Mouse (Mus musculus) hindbrain, embryonic 12.5 days (tissue): ENCODE measurements around the gene Myadml2. TPM values are rescaled to one million over a fixed set of nuclear protein-coding genes. Genes with fewer than 3 reads are reported as not detected.

Experiments used
- ATAC-seq: fragments of 200-750 bp; cut with Nextera tagmentation; 2 replicates; pipeline ENCODE4 v1.8.0; 2017; ENCODE audit warnings: moderate TSS enrichment; ENCODE audit not compliant: low FRiP score
- H3K27ac ChIP-seq: fragments of 300-500 bp; sonication (generic); 2 replicates; pipeline ENCODE4 v1.5.1; 2016; ENCODE audit warnings: mild to moderate bottlenecking
- H3K27me3 ChIP-seq: fragments of 300-500 bp; sonication (generic); 2 replicates; pipeline ENCODE4 v1.6.1; 2016; ENCODE audit warnings: mild to moderate bottlenecking
- H3K36me3 ChIP-seq: fragments of 300-500 bp; sonication (generic); 2 replicates; pipeline ENCODE4 v1.6.1; 2016; ENCODE audit warnings: mild to moderate bottlenecking
- H3K4me1 ChIP-seq: fragments of 300-500 bp; sonication (generic); 2 replicates; pipeline ENCODE4 v1.6.1; 2016
- H3K4me2 ChIP-seq: fragments of 300-500 bp; sonication (generic); replicated peaks from 2 replicates; pipeline ENCODE4 v1.6.1; 2016; ENCODE audit warnings: mild to moderate bottlenecking
- H3K4me3 ChIP-seq: fragments of 300-500 bp; sonication (generic); 2 replicates; pipeline ENCODE4 v1.5.1; 2016; ENCODE audit warnings: mild to moderate bottlenecking
- H3K9ac ChIP-seq: fragments of 300-500 bp; sonication (generic); 2 replicates; pipeline ENCODE4 v1.6.1; 2016; ENCODE audit warnings: mild to moderate bottlenecking, moderate library complexity
- H3K9me3 ChIP-seq: fragments of 300-500 bp; sonication (generic); replicated peaks from 2 replicates; pipeline ENCODE4 v1.6.1; 2016; ENCODE audit warnings: mild to moderate bottlenecking
- WGBS: fragments of 180-500 bp; shearing (Covaris S2); methylation state at CpG from one replicate; pipeline ENCODE4 v1.1.7; 2016; 5-methylcytosine and 5-hydroxymethylcytosine counted together
- polyA plus RNA-seq: library from polyadenylated mRNA; unstranded; fragments of >200 nt; fragmentation: Nextera tagmentation; extraction: Ambion mirVana; gene quantifications from 2 replicates; pipeline ENCODE4 v1.2.1, GENCODE M21; 2016

Myadml2 gene
- polyA plus RNA-seq, 1 experiment from 2014 or later, result 0.39 TPM

DNA sequence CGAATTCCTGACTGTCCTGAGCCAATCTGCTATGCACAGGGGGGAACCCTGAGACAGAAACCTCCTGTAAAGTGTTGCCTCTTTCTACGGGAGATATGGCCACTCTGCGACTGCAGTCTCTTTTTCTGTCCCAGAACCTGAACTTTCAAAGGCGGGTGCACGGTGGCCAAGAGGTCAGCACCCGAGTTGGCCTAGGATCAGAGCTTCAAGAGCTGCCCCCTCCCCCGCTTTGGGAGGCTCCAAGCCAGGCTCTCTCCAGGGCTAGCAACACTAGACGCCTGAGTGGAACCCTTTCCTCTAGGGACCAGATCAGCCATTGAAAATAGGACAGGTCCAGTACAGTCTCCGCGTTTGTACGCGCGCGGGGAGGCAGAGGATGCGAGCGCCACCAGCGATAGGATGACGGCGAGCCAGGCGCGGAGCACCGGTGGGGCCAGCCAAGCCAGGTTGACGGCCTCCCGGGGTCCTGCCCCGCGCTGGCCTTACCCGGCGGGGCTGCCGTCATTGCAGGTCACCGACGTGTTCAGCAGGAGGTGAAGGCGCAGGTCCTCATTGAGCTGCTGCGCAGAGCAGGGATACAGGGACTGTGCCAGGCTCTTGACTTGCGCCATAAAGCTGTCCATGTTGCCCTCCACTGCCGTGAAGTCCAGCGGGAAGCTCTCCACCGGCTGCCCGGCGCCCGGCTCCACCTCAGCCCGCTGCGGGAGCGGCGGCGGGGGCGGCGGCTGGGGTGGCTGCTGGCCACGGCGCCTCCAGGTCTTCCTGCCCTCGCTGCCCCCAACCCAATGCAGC, 11.7 kb upstream of the Myadml2 start:
- Histone ChIP-seq H3K4me3 (peak overlapping the region; percentile 39), H3K4me2 (peak overlapping the region; percentile 59), H3K36me3 (no peaks in the 10 kb centered on the region), H3K9ac (peak overlapping the region; percentile 58; the same call in 1 of the 2 replicates), H3K4me1 (peaks cover 23% of the 10 kb centered on the region), H3K27me3 (peaks cover 89% of the 10 kb centered on the region), H3K9me3 (no peaks in the 10 kb centered on the region), H3K27ac (no peak overlapping the region)
- WGBS, result 2% methylated on average over 50 of the region's 50 CpGs
- no peak for ATAC-seq

DNA sequence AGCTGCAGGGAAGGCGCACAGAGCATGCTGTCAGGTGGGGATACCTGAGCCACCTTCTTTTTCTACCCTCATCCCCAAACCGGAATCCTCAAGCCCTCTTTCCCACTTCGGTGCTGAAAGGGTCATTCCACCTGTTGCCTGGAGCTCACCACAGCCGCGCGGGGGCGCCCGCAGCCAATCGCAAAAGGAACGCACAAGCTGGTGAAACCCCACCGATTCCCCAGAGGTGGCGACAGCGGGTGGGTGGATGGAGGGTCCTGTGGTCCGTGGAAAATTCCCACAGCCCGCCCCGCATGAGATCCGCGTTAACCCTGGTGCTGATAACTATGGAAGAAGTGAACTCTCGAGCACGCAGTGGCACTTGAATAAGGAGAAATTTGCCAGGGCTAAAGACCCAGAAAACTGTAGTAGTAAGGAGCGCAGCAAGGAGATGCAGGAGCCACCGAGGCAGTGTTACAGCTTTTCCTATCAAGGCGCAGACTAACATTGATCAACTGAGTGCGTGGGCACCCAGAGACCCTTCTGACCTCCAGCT, 11.0 kb upstream of the Myadml2 start:
- Histone ChIP-seq H3K27me3 (peaks cover 94% of the 10 kb centered on the region), H3K9ac (no peak overlapping the region), H3K4me3 (peak overlapping the region; percentile 4; the same call in 1 of the 2 replicates), H3K27ac (no peak overlapping the region), H3K4me2 (0 out of 2 replicates have a peak overlapping the region, but pooled peaks have one; percentile 8), H3K4me1 (peaks cover 23% of the 10 kb centered on the region), H3K36me3 (no peaks in the 10 kb centered on the region), H3K9me3 (no peaks in the 10 kb centered on the region)
- ATAC-seq, result no peak
- WGBS, result 4% methylated on average over 24 of the region's 24 CpGs

- Histone ChIP-seq H3K9me3 (no peaks in the 10 kb centered on the region), H3K4me1 (peaks cover 23% of the 10 kb centered on the region), H3K36me3 (no peaks in the 10 kb centered on the region), H3K9ac (no peak overlapping the region), H3K4me2 (no peak overlapping the region), H3K27me3 (peaks cover 80% of the 10 kb centered on the region), H3K27ac (no peak overlapping the region), H3K4me3 (no peak overlapping the region)
- WGBS, result 93% methylated on average over 4 of the region's 4 CpGs
- ATAC-seq, result no peak
Observed at GRCm38 (mm10) chr11:120657301-120657700, 9.3 kb upstream of the Myadml2 start.

DNA sequence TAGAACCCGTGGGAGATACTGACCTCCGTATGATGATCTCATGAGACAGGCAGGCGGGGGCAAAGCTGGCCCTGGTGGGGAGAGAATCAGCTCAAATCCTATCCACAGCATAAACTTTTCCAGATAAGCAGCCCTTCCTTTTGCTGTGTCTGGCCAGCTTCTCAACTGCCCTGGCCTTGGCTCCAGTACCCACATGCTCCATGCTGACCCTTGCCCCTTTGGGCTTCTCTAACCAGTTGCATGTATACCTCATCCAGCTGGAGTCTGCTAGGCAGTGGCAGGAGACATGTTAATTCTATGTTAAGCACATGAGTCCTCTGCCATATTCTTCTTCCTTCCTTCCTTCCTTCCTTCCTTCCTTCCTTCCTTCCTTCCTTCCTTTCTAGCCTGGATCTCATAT, 6.8 kb upstream of the Myadml2 start:
- no peak for ATAC-seq
- H3K4me3 ChIP-seq, result no peak overlapping the region
- H3K4me2 ChIP-seq, result no peak overlapping the region
- no peak overlapping the region for H3K9ac ChIP-seq
- peaks cover 54% of the 10 kb centered on the region for H3K27me3 ChIP-seq
- H3K36me3 ChIP-seq, result no peaks in the 10 kb centered on the region
- H3K4me1 ChIP-seq, result peaks cover 8% of the 10 kb centered on the region
- H3K9me3 ChIP-seq, result no peaks in the 10 kb centered on the region
- no peak overlapping the region for H3K27ac ChIP-seq
- 84% methylated on average over 3 of the region's 3 CpGs for WGBS

DNA sequence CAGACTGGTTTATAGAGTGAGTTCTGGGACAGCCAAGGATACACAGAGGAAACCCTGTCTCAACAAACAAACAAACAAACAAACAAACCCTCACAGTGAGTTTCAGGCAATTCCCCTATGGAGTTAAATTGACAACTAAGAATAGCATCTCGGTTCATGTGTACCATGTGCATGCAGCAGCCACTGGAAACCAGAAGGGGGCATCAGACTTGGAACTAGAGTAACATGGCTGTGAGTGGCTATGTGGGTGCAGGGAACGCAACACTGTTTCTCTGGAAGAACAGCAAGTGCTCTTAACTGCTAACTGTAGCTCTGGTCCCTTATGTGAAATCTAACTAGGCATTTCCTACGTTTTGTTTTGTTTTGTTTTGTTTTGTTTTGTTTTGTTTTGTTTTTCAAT, 3.9 kb upstream of the Myadml2 start:
- no peak overlapping the region for H3K9ac ChIP-seq
- no peak for ATAC-seq
- peaks cover 39% of the 10 kb centered on the region for H3K27me3 ChIP-seq
- no peak overlapping the region for H3K27ac ChIP-seq
- H3K9me3 ChIP-seq, result no peaks in the 10 kb centered on the region
- no peak overlapping the region for H3K4me2 ChIP-seq
- no peaks in the 10 kb centered on the region for H3K36me3 ChIP-seq
- 77% methylated on average over 3 of the region's 3 CpGs for WGBS
- no peak overlapping the region for H3K4me3 ChIP-seq
- H3K4me1 ChIP-seq, result peaks cover 8% of the 10 kb centered on the region

- H3K4me3 ChIP-seq, result no peak overlapping the region
- H3K9me3 ChIP-seq, result no peaks in the 10 kb centered on the region
- H3K4me1 ChIP-seq, result peaks cover 23% of the 10 kb centered on the region
- peak overlapping the region; percentile 50; the same call in 1 of the 2 replicates for H3K9ac ChIP-seq
- H3K27ac ChIP-seq, result no peak overlapping the region
- no peaks in the 10 kb centered on the region for H3K36me3 ChIP-seq
- H3K27me3 ChIP-seq, result peaks cover 17% of the 10 kb centered on the region
- ATAC-seq, result no peak
- peak overlapping the region; percentile 48; the same call in 1 of the 2 replicates for H3K4me2 ChIP-seq
- WGBS, result 79% methylated on average over 35 of the region's 35 CpGs
Observed at GRCm38 (mm10) chr11:120647047-120647830, 719 bp downstream of the Myadml2 start.

- no peaks in the 10 kb centered on the region for H3K9me3 ChIP-seq
- no peak within 1 kb of the TSS; the same call in 1 of the 2 replicates for H3K27ac ChIP-seq
Observed at GRCm38 (mm10) chr11:120643601-120643987, 4.4 kb downstream of the Myadml2 start, which contains the start of gene Pycr1. TSS of gene Pycr1 (minus strand) at chr11:120643769.

GRCm38 (mm10) chr11:120642939-120643600, 4.9 kb downstream of the Myadml2 start:
- 2% methylated on average over 18 of the region's 18 CpGs for WGBS
- peak; percentile 61 for ATAC-seq
- Histone ChIP-seq H3K27ac (no peak overlapping the region; the same call in 1 of the 2 replicates), H3K27me3 (peaks cover 23% of the 10 kb centered on the region), H3K9ac (peak overlapping the region; percentile 74), H3K4me3 (peak overlapping the region; percentile 49), H3K4me2 (peak overlapping the region; percentile 86), H3K9me3 (no peaks in the 10 kb centered on the region), H3K4me1 (peaks cover 20% of the 10 kb centered on the region), H3K36me3 (no peaks in the 10 kb centered on the region)

More at GRCm38 (mm10) chr11:120643601-120643987, 4.4 kb downstream of the Myadml2 start, which contains the start of gene Pycr1:
- peak within 1 kb of the TSS; percentile 49 for H3K4me3 ChIP-seq
- peak within 1 kb of the TSS; percentile 74 for H3K9ac ChIP-seq
- peaks cover 23% of the 10 kb centered on the region for H3K4me1 ChIP-seq
- H3K4me2 ChIP-seq, result peak within 1 kb of the TSS; percentile 86
- H3K36me3 ChIP-seq, result no peaks in the 10 kb centered on the region
- H3K27me3 ChIP-seq, result peaks cover 25% of the 10 kb centered on the region
- peak; percentile 99 for ATAC-seq
- 0% methylated on average over 15 of the region's 15 CpGs for WGBS

GRCm38 (mm10) chr11:120641869-120642268, 6.1 kb downstream of the Myadml2 start:
- no peak overlapping the region for H3K4me2 ChIP-seq
- no peak overlapping the region for H3K4me3 ChIP-seq
- H3K36me3 ChIP-seq, result no peaks in the 10 kb centered on the region
- WGBS, result 82% methylated on average over 8 of the region's 8 CpGs
- no peak overlapping the region for H3K27ac ChIP-seq
- peaks cover 15% of the 10 kb centered on the region for H3K4me1 ChIP-seq
- no peaks in the 10 kb centered on the region for H3K9me3 ChIP-seq
- 0 out of 2 replicates have a peak overlapping the region, but pooled peaks have one; percentile 18 for H3K9ac ChIP-seq
- H3K27me3 ChIP-seq, result peaks cover 12% of the 10 kb centered on the region; the same call in 1 of the 2 replicates
- ATAC-seq, result no peak

GRCm38 (mm10) chr11:120641255-120641654, 6.7 kb downstream of the Myadml2 start:
- no peaks in the 10 kb centered on the region for H3K9me3 ChIP-seq
- H3K27me3 ChIP-seq, result peaks cover 11% of the 10 kb centered on the region; the same call in 1 of the 2 replicates
- H3K36me3 ChIP-seq, result no peaks in the 10 kb centered on the region
- 69% methylated on average over 9 of the region's 9 CpGs for WGBS
- no peak overlapping the region for H3K4me2 ChIP-seq
- peaks cover 15% of the 10 kb centered on the region for H3K4me1 ChIP-seq
- no peak for ATAC-seq
- H3K9ac ChIP-seq, result no peak overlapping the region
- H3K27ac ChIP-seq, result no peak overlapping the region
- no peak overlapping the region for H3K4me3 ChIP-seq

GRCm38 (mm10) chr11:120634810-120635209, 13.1 kb downstream of the Myadml2 start:
- H3K4me3 ChIP-seq, result no peak overlapping the region
- H3K27me3 ChIP-seq, result no peaks in the 10 kb centered on the region
- peaks cover under 1% of the 10 kb centered on the region; the same call in 1 of the 2 replicates for H3K36me3 ChIP-seq
- peaks cover 29% of the 10 kb centered on the region for H3K4me1 ChIP-seq
- ATAC-seq, result no peak
- H3K4me2 ChIP-seq, result no peak overlapping the region
- no peak overlapping the region for H3K27ac ChIP-seq
- H3K9me3 ChIP-seq, result no peaks in the 10 kb centered on the region
- H3K9ac ChIP-seq, result no peak overlapping the region
- WGBS, result 84% methylated on average over 5 of the region's 5 CpGs
